Mouse (Mus musculus) MEL (cell line): ENCODE data around the gene Olfr1440. TPM values are rescaled to one million over a fixed set of nuclear protein-coding genes. Genes with fewer than 3 reads are reported as not detected.

ENCODE experiments used
- DNase-seq: peaks from one replicate; pipeline ENCODE4 v3.0.0; 2011; ENCODE audit warnings: low read depth, low spot score
- H3K27ac ChIP-seq: 2 replicates; pipeline ENCODE4 v1.5.1; 2012; ENCODE audit warnings: low read depth, mild to moderate bottlenecking, control low read depth, low read length, moderate library complexity; ENCODE audit not compliant: control insufficient read depth
- H3K27me3 ChIP-seq, 2 experiments: fragments of 150-350 bp in 1 of 2; sonication (generic) in 1 of 2; 2 replicates each; pipeline ENCODE4 v1.6.1; 2012; ENCODE audit warnings: low read length in 2 of 2, mild to moderate bottlenecking in 2 of 2, improper control_type of control experiment in 1 of 2, moderate library complexity in 1 of 2; ENCODE audit not compliant: insufficient read depth in 2 of 2, control insufficient read depth in 1 of 2
- H3K36me3 ChIP-seq, 2 experiments: 2 replicates each; pipeline ENCODE4 v1.6.1; 2012 to 2014; ENCODE audit warnings: low read length in 2 of 2, improper control_type of control experiment in 1 of 2, inconsistent platforms in 1 of 2, mild to moderate bottlenecking in 1 of 2; ENCODE audit not compliant: insufficient read depth in 2 of 2, control insufficient read depth in 1 of 2
- H3K4me1 ChIP-seq, 2 experiments: fragments of 150-350 bp in 1 of 2; sonication (generic) in 1 of 2; 2 replicates each; pipeline ENCODE4 v1.6.1; 2012; ENCODE audit warnings: low read length in 2 of 2, improper control_type of control experiment in 1 of 2, mild to moderate bottlenecking in 1 of 2; ENCODE audit not compliant: insufficient read depth in 2 of 2, control insufficient read depth in 1 of 2
- H3K4me3 ChIP-seq, 2 experiments: fragments of 150-350 bp in 1 of 2; sonication (generic) in 1 of 2; 2 replicates each; pipeline ENCODE4 v1.5.1; 2012; ENCODE audit warnings: low read depth in 2 of 2, low read length in 2 of 2, mild to moderate bottlenecking in 2 of 2, moderate library complexity in 2 of 2, control low read depth in 1 of 2, improper control_type of control experiment in 1 of 2; ENCODE audit not compliant: control insufficient read depth in 1 of 2, insufficient read depth in 1 of 2
- H3K79me2 ChIP-seq: 2 replicates; pipeline ENCODE4 v1.6.1; 2012; ENCODE audit warnings: mild to moderate bottlenecking, low read length, moderate library complexity; ENCODE audit not compliant: control insufficient read depth, poor library complexity, insufficient read depth
- H3K9ac ChIP-seq: 2 replicates; pipeline ENCODE4 v1.6.1; 2012; ENCODE audit warnings: low read depth, mild to moderate bottlenecking, control low read depth, low read length, moderate library complexity; ENCODE audit not compliant: control insufficient read depth, poor library complexity, severe bottlenecking
- H3K9me3 ChIP-seq: fragments of 150-350 bp; sonication (generic); replicated peaks from 2 replicates; pipeline ENCODE4 v1.6.1; 2012; ENCODE audit warnings: mild to moderate bottlenecking, low read length, improper control_type of control experiment, moderate library complexity; ENCODE audit not compliant: insufficient read depth
- CHD1 ChIP-seq: IDR thresholded peaks from 2 replicates; pipeline ENCODE4 v1.6.1; 2012; ENCODE audit warnings: low read depth, mild to moderate bottlenecking, inconsistent platforms, low read length, improper control_type of control experiment
- E2F4 ChIP-seq: IDR thresholded peaks from 2 replicates; pipeline ENCODE4 v1.6.1; 2011; ENCODE audit warnings: low read depth, low read length, improper control_type of control experiment, borderline replicate concordance
- ELF1 ChIP-seq: IDR thresholded peaks from 2 replicates; pipeline ENCODE4 v1.6.1; 2014; ENCODE audit warnings: low read depth, mild to moderate bottlenecking, inconsistent platforms, low read length, improper control_type of control experiment, moderate library complexity
- EP300 ChIP-seq, 2 experiments: IDR thresholded peaks; 2 replicates each; pipeline ENCODE4 v1.6.1; 2011; ENCODE audit warnings: improper control_type of control experiment in 2 of 2, low read length in 2 of 2, low read depth in 1 of 2, mild to moderate bottlenecking in 1 of 2
- JUND ChIP-seq: IDR thresholded peaks from 2 replicates; pipeline ENCODE4 v1.6.1; 2011; ENCODE audit warnings: low read depth, mild to moderate bottlenecking, improper control_type of control experiment, low read length
- KAT2A ChIP-seq: conservative IDR thresholded peaks from 2 replicates; pipeline ENCODE4 v1.6.1; 2012; ENCODE audit warnings: low read depth, low read length, improper control_type of control experiment, inconsistent platforms
- MAFK ChIP-seq: IDR thresholded peaks from 2 replicates; pipeline ENCODE4 v1.6.1; 2011; ENCODE audit warnings: low read depth, mild to moderate bottlenecking, low read length, improper control_type of control experiment, borderline replicate concordance
- MEF2A ChIP-seq: IDR thresholded peaks from 2 replicates; pipeline ENCODE4 v1.6.1; 2014; ENCODE audit warnings: low read depth, mild to moderate bottlenecking, inconsistent platforms, low read length, improper control_type of control experiment; ENCODE audit not compliant: poor library complexity, insufficient replicate concordance, severe bottlenecking; ENCODE audit errors: extremely low read depth
- MXI1 ChIP-seq: IDR thresholded peaks from 2 replicates; pipeline ENCODE4 v1.6.1; 2011; ENCODE audit warnings: mild to moderate bottlenecking, low read depth, low read length, improper control_type of control experiment
- POLR2AphosphoS2 ChIP-seq: IDR thresholded peaks from 2 replicates; pipeline ENCODE4 v1.6.1; 2011; ENCODE audit warnings: low read length, improper control_type of control experiment
- SIN3A ChIP-seq: IDR thresholded peaks from 2 replicates; pipeline ENCODE4 v1.6.1; 2012; ENCODE audit warnings: low read length, improper control_type of control experiment, inconsistent platforms
- TCF12 ChIP-seq: IDR thresholded peaks from 2 replicates; pipeline ENCODE4 v1.6.1; 2014; ENCODE audit warnings: low read depth, mild to moderate bottlenecking, inconsistent platforms, low read length, improper control_type of control experiment, moderate library complexity
- ZC3H11A ChIP-seq: IDR thresholded peaks from 2 replicates; pipeline ENCODE4 v1.6.1; 2012; ENCODE audit warnings: low read depth, mild to moderate bottlenecking, inconsistent platforms, low read length, improper control_type of control experiment
- ZKSCAN1 ChIP-seq: IDR thresholded peaks from 2 replicates; pipeline ENCODE4 v1.6.1; 2012; ENCODE audit warnings: low read depth, mild to moderate bottlenecking, inconsistent platforms, low read length, improper control_type of control experiment, moderate library complexity
- ZMIZ1 ChIP-seq: IDR thresholded peaks from 2 replicates; pipeline ENCODE4 v1.6.1; 2012; ENCODE audit warnings: low read depth, mild to moderate bottlenecking, inconsistent platforms, low read length, improper control_type of control experiment, moderate library complexity
- ZNF384 ChIP-seq: IDR thresholded peaks from 2 replicates; pipeline ENCODE4 v1.6.1; 2012; ENCODE audit warnings: low read depth, mild to moderate bottlenecking, inconsistent platforms, low read length, improper control_type of control experiment
- polyA plus RNA-seq, 2 experiments: library from polyadenylated mRNA; stranded (reverse) in 1 of 2; unstranded in 1 of 2; fragments of >175 nt in 1 of 2; fragments of >200 nt in 1 of 2; gene quantifications; 2 replicates each; pipeline versions ENCODE4 v1.2.1 to v1.2.4; 2012; ENCODE audit warnings: low replicate concordance in 2 of 2, low read depth in 1 of 2; ENCODE audit not compliant: insufficient read length in 2 of 2, insufficient read depth in 1 of 2, missing spikeins in 1 of 2
- total RNA-seq: library from RNA; depleted of rRNA; stranded (reverse); fragments of 300-350 nt; gene quantifications from 2 replicates; pipeline ENCODE4 v1.2.3, GENCODE M21; 2012

Gene Olfr1440
- total and polyA plus RNA-seq, 3 experiments, result 0.01 TPM; not detected in 2

DNA sequence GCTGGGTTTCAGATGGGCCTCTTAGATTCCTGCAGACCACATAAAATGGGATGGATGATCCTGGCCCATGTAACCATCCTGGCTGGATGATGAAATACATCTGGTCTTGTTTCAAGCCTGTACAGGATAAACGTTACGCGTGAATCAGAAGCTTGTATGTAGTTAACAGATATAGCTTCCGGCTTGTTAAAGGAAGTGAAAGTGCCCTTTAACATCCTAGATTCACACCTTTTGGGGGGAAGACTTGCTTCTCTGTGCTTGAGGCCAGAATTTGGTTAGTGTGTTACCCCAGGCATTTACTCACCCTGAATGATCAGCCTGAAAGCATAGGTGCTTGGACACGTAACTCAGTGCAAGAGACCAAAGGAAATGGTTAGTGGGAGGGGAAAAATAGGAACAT is 40.0 kb downstream of the Olfr1440 start:
- no peak for DNase-seq
- Histone ChIP-seq H3K9me3 (no peaks in the 10 kb centered on the region), H3K27me3 (peaks cover 0 to 1% of the 10 kb centered on the region in 2 experiments; a peak in 1 of 4 replicates), H3K27ac (no peak overlapping the region), H3K4me3 (no peak overlapping the region), H3K4me1 (no peaks in the 10 kb centered on the region), H3K36me3 (no peaks in the 10 kb centered on the region), H3K9ac (no peak overlapping the region), H3K79me2 (no peaks in the 10 kb centered on the region)
- TF ChIP-seq E2F4, result no peak
- TF ChIP-seq JUND, result no peak
- TF ChIP-seq ZC3H11A, result no peak
- no peak for TF ChIP-seq KAT2A
- no peak for TF ChIP-seq MAFK
- TF ChIP-seq ZKSCAN1, result no peak

GRCm38 (mm10) chr19:12427605-12428004 is 40.5 kb downstream of the Olfr1440 start, which contains the start of gene Pfpl:
Gene Pfpl (plus strand): TSS chr19:12427905.
- TF ChIP-seq MEF2A (no peak), TCF12 (no peak), EP300 (IDR thresholded peaks at IDR 0.05; ENCODE audit: low read depth in 1 of 2, low read length in 2 of 2) (no peak), ZMIZ1 (no peak), SIN3A (no peak), ELF1 (no peak), MXI1 (no peak), POLR2AphosphoS2 (no peak), CHD1 (no peak), MAFK (no peak), ZNF384 (no peak), E2F4 (no peak)
- Histone ChIP-seq H3K79me2 (no peaks in the 10 kb centered on the region), H3K4me3 (no peak within 1 kb of the TSS), H3K4me1 (no peaks in the 10 kb centered on the region), H3K27ac (no peak within 1 kb of the TSS), H3K27me3 (peaks cover 0 to 1% of the 10 kb centered on the region in 2 experiments; a peak in 1 of 4 replicates), H3K9ac (no peak within 1 kb of the TSS), H3K36me3 (no peaks in the 10 kb centered on the region), H3K9me3 (no peaks in the 10 kb centered on the region)
- no peak for DNase-seq
